Mouse (Mus musculus): Measurements from ENCODE around the gene Gm884. TPM values are rescaled to one million over a fixed set of nuclear protein-coding genes. Genes with fewer than 3 reads are reported as not detected.
A peak's percentile ranks its signal among the peaks of the same experiment; 100 is the strongest.

The Gm884 gene
- polyA plus RNA-seq, 1 experiment from 2014 or later: not detected

- Histone ChIP-seq H3K27me3 (replicated peaks; ENCODE audit: control insufficient read depth, insufficient read depth, low read length) (peaks cover 30% of the 10 kb centered on the region), H3K4me1 (ENCODE audit: control insufficient read depth, insufficient read depth, low read length) (no peaks in the 10 kb centered on the region), H3K9ac (ENCODE audit: low read length) (no peak overlapping the region), H3K4me2 (ENCODE audit: low read length) (no peak overlapping the region), H3K9me3 (replicated peaks; ENCODE audit: control insufficient read depth, low read length) (no peaks in the 10 kb centered on the region), H3K36me3 (ENCODE audit: control insufficient read depth, insufficient read depth, low read length) (no peaks in the 10 kb centered on the region), H3K27ac (ENCODE audit: low read depth, low read length) (no peak overlapping the region), H3K4me3 (ENCODE audit: low read depth, low read length) (no peak overlapping the region)
- WGBS: 61% methylated on average over 9 of the region's 9 CpGs
- no peak for DNase-seq (ENCODE audit: low spot score)
- ATAC-seq: no peak
Observed at GRCm38 (mm10) chr11:103643211-103643610, 22.3 kb upstream of the Gm884 start.

- Histone ChIP-seq H3K27ac (ENCODE audit: low read depth, low read length) (no peak overlapping the region), H3K4me3 (ENCODE audit: low read depth, low read length) (no peak overlapping the region), H3K27me3 (replicated peaks; ENCODE audit: control insufficient read depth, insufficient read depth, low read length) (peaks cover 8% of the 10 kb centered on the region), H3K4me1 (ENCODE audit: control insufficient read depth, insufficient read depth, low read length) (no peaks in the 10 kb centered on the region), H3K9me3 (replicated peaks; ENCODE audit: control insufficient read depth, low read length) (no peaks in the 10 kb centered on the region), H3K4me2 (ENCODE audit: low read length) (0 out of 2 replicates have a peak overlapping the region, but pooled peaks have one; percentile 7), H3K36me3 (ENCODE audit: control insufficient read depth, insufficient read depth, low read length) (no peaks in the 10 kb centered on the region), H3K9ac (ENCODE audit: low read length) (no peak overlapping the region)
- WGBS: 3% methylated on average over 10 of the region's 10 CpGs
- DNase-seq (ENCODE audit: low spot score) (peak; percentile 82), ATAC-seq (no peak)
Observed at GRCm38 (mm10) chr11:103639407-103639946, 18.5 kb upstream of the Gm884 start.

- H3K4me2 ChIP-seq (ENCODE audit: low read length): 0 out of 2 replicates have a peak within 1 kb of the TSS, but pooled peaks have one; percentile 7
- no peak for ATAC-seq
- no peak for DNase-seq (ENCODE audit: low spot score)
- no peak within 1 kb of the TSS for H3K27ac ChIP-seq (ENCODE audit: low read depth, low read length)
- H3K4me3 ChIP-seq (ENCODE audit: low read depth, low read length): no peak within 1 kb of the TSS
- WGBS: 72% methylated on average over 3 of the region's 3 CpGs
- H3K4me1 ChIP-seq (ENCODE audit: control insufficient read depth, insufficient read depth, low read length): no peaks in the 10 kb centered on the region
- no peaks in the 10 kb centered on the region for H3K9me3 ChIP-seq (replicated peaks; ENCODE audit: control insufficient read depth, low read length)
- peaks cover 8% of the 10 kb centered on the region for H3K27me3 ChIP-seq (replicated peaks; ENCODE audit: control insufficient read depth, insufficient read depth, low read length)
- no peaks in the 10 kb centered on the region for H3K36me3 ChIP-seq (ENCODE audit: control insufficient read depth, insufficient read depth, low read length)
- no peak within 1 kb of the TSS for H3K9ac ChIP-seq (ENCODE audit: low read length)
Observed at GRCm38 (mm10) chr11:103638790-103639189, 17.9 kb upstream of the Gm884 start, which contains the start of gene Lyzl6. Lyzl6 (minus strand) TSS chr11:103638890.

GRCm38 (mm10) chr11:103636261-103636660, 15.3 kb upstream of the Gm884 start:
- Histone ChIP-seq H3K4me2 (ENCODE audit: low read length) (no peak overlapping the region), H3K4me3 (ENCODE audit: low read depth, low read length) (no peak overlapping the region), H3K4me1 (ENCODE audit: control insufficient read depth, insufficient read depth, low read length) (no peaks in the 10 kb centered on the region), H3K9ac (ENCODE audit: low read length) (no peak overlapping the region), H3K27me3 (replicated peaks; ENCODE audit: control insufficient read depth, insufficient read depth, low read length) (peaks cover 8% of the 10 kb centered on the region), H3K9me3 (replicated peaks; ENCODE audit: control insufficient read depth, low read length) (no peaks in the 10 kb centered on the region), H3K27ac (ENCODE audit: low read depth, low read length) (no peak overlapping the region), H3K36me3 (ENCODE audit: control insufficient read depth, insufficient read depth, low read length) (no peaks in the 10 kb centered on the region)
- 75% methylated on average over 6 of the region's 6 CpGs for WGBS
- DNase-seq (ENCODE audit: low spot score) (no peak), ATAC-seq (no peak)

- 77% methylated on average over 3 of the region's 3 CpGs for WGBS
- Histone ChIP-seq H3K4me2 (ENCODE audit: low read length) (no peak overlapping the region), H3K9me3 (replicated peaks; ENCODE audit: control insufficient read depth, low read length) (no peaks in the 10 kb centered on the region), H3K4me3 (ENCODE audit: low read depth, low read length) (no peak overlapping the region), H3K36me3 (ENCODE audit: control insufficient read depth, insufficient read depth, low read length) (no peaks in the 10 kb centered on the region), H3K27me3 (replicated peaks; ENCODE audit: control insufficient read depth, insufficient read depth, low read length) (peaks cover 8% of the 10 kb centered on the region; the same call in 1 of the 2 replicates), H3K4me1 (ENCODE audit: control insufficient read depth, insufficient read depth, low read length) (no peaks in the 10 kb centered on the region), H3K9ac (ENCODE audit: low read length) (no peak overlapping the region), H3K27ac (ENCODE audit: low read depth, low read length) (no peak overlapping the region)
- DNase-seq (ENCODE audit: low spot score) (no peak), ATAC-seq (no peak)
Observed at GRCm38 (mm10) chr11:103635481-103635880, 14.5 kb upstream of the Gm884 start.

- Histone ChIP-seq H3K9me3 (replicated peaks; ENCODE audit: control insufficient read depth, low read length) (no peaks in the 10 kb centered on the region), H3K4me2 (ENCODE audit: low read length) (no peak overlapping the region), H3K4me1 (ENCODE audit: control insufficient read depth, insufficient read depth, low read length) (no peaks in the 10 kb centered on the region), H3K36me3 (ENCODE audit: control insufficient read depth, insufficient read depth, low read length) (no peaks in the 10 kb centered on the region), H3K27ac (ENCODE audit: low read depth, low read length) (no peak overlapping the region), H3K9ac (ENCODE audit: low read length) (no peak overlapping the region), H3K27me3 (replicated peaks; ENCODE audit: control insufficient read depth, insufficient read depth, low read length) (peaks cover 6% of the 10 kb centered on the region; the same call in 1 of the 2 replicates), H3K4me3 (ENCODE audit: low read depth, low read length) (no peak overlapping the region)
- WGBS: 84% methylated on average over 7 of the region's 7 CpGs
- no peak for DNase-seq (ENCODE audit: low spot score)
- ATAC-seq: no peak
Observed at GRCm38 (mm10) chr11:103634806-103635205, 13.9 kb upstream of the Gm884 start.

GRCm38 (mm10) chr11:103627453-103627852, 6.5 kb upstream of the Gm884 start:
- Histone ChIP-seq H3K27me3 (replicated peaks; ENCODE audit: control insufficient read depth, insufficient read depth, low read length) (no peaks in the 10 kb centered on the region), H3K27ac (ENCODE audit: low read depth, low read length) (no peak overlapping the region), H3K4me1 (ENCODE audit: control insufficient read depth, insufficient read depth, low read length) (no peaks in the 10 kb centered on the region), H3K4me3 (ENCODE audit: low read depth, low read length) (no peak overlapping the region), H3K4me2 (ENCODE audit: low read length) (no peak overlapping the region), H3K36me3 (ENCODE audit: control insufficient read depth, insufficient read depth, low read length) (no peaks in the 10 kb centered on the region), H3K9me3 (replicated peaks; ENCODE audit: control insufficient read depth, low read length) (no peaks in the 10 kb centered on the region), H3K9ac (ENCODE audit: low read length) (no peak overlapping the region)
- no peak for DNase-seq (ENCODE audit: low spot score)
- WGBS: 86% methylated on average over 23 of the region's 23 CpGs
- no peak for ATAC-seq

GRCm38 (mm10) chr11:103610772-103611171, 10.2 kb downstream of the Gm884 start:
- no peaks in the 10 kb centered on the region for H3K27me3 ChIP-seq (replicated peaks; ENCODE audit: control insufficient read depth, insufficient read depth, low read length)
- H3K9ac ChIP-seq (ENCODE audit: low read length): no peak overlapping the region
- no peak overlapping the region for H3K4me2 ChIP-seq (ENCODE audit: low read length)
- no peak overlapping the region for H3K4me3 ChIP-seq (ENCODE audit: low read depth, low read length)
- ATAC-seq (no peak), DNase-seq (ENCODE audit: low spot score) (no peak)
- H3K4me1 ChIP-seq (ENCODE audit: control insufficient read depth, insufficient read depth, low read length): no peaks in the 10 kb centered on the region
- no peaks in the 10 kb centered on the region for H3K36me3 ChIP-seq (ENCODE audit: control insufficient read depth, insufficient read depth, low read length)
- WGBS: 97% methylated on average over 2 of the region's 2 CpGs
- H3K27ac ChIP-seq (ENCODE audit: low read depth, low read length): no peak overlapping the region
- no peaks in the 10 kb centered on the region for H3K9me3 ChIP-seq (replicated peaks; ENCODE audit: control insufficient read depth, low read length)

GRCm38 (mm10) chr11:103606611-103607010, 14.3 kb downstream of the Gm884 start:
- H3K4me1 ChIP-seq (ENCODE audit: control insufficient read depth, insufficient read depth, low read length): no peaks in the 10 kb centered on the region
- DNase-seq (ENCODE audit: low spot score) (no peak), ATAC-seq (no peak)
- no peak overlapping the region for H3K9ac ChIP-seq (ENCODE audit: low read length)
- no peak overlapping the region for H3K27ac ChIP-seq (ENCODE audit: low read depth, low read length)
- H3K9me3 ChIP-seq (replicated peaks; ENCODE audit: control insufficient read depth, low read length): no peaks in the 10 kb centered on the region
- no peak overlapping the region for H3K4me3 ChIP-seq (ENCODE audit: low read depth, low read length)
- no peak overlapping the region for H3K4me2 ChIP-seq (ENCODE audit: low read length)
- no peaks in the 10 kb centered on the region for H3K36me3 ChIP-seq (ENCODE audit: control insufficient read depth, insufficient read depth, low read length)
- no peaks in the 10 kb centered on the region for H3K27me3 ChIP-seq (replicated peaks; ENCODE audit: control insufficient read depth, insufficient read depth, low read length)
- WGBS: 67% methylated on average over 5 of the region's 5 CpGs
